Mouse (Mus musculus) lung, adult 2 months (tissue): ENCODE data around the gene Wdr86.
"Not testable (repeated sequence)": the region's sequence is repeated elsewhere in the genome, so short reads cannot be mapped to it uniquely, and the experiment has no call there.

Experiments used
- CTCF ChIP-seq: fragments of 200-500 bp; IDR thresholded peaks from 2 replicates; pipeline ENCODE4 v1.5.1; 2011; ENCODE audit warnings: mild to moderate bottlenecking, low read length, control low read depth; ENCODE audit not compliant: insufficient read depth
- POLR2A ChIP-seq: fragments of 200-500 bp; IDR thresholded peaks from 2 replicates; pipeline ENCODE4 v1.6.1; 2011; ENCODE audit warnings: low read depth, mild to moderate bottlenecking, control low read depth, low read length, borderline replicate concordance; ENCODE audit errors: extremely low read depth

DNA sequence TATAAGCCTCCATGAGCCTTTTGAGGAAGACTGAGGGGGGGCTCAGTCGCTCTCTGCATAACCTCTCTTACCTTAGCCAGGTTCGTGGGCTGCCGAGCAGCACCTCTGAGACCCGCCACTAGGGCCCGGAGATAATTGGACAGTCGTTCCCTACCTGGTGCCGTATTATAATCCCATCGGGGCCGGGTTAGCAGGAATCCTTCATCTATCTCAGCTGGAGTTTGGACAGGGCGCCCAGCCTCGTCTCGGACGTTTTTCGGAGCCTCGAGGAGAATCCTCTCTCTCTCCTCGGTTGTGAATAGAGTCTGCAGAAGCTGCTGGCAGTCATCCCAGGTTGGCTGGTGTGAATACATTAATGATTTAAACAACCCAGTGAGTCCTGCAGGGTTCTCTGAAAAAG lies 44.0 kb upstream of the Wdr86 start:
- TF ChIP-seq CTCF, POLR2A: not testable (repeated sequence)
